Mouse (Mus musculus): ENCODE data around the gene Pigf. TPM values are rescaled to one million over a fixed set of nuclear protein-coding genes. Genes with fewer than 3 reads are reported as not detected.

Gene Pigf
- polyA plus RNA-seq, 1 experiment from 2014 or later: 31.1 TPM

GRCm38 (mm10) chr17:86963586-86963902, 61.7 kb downstream of the Pigf start:
- peak overlapping the region; percentile 76 for H3K4me3 ChIP-seq (ENCODE audit: low read depth, low read length)
- DNase-seq: peak; percentile 64
- peak overlapping the region; percentile 94 for H3K27ac ChIP-seq (ENCODE audit: low read depth)
- 1% methylated on average over 23 of the region's 26 CpGs for WGBS
- peaks cover 12% of the 10 kb centered on the region; the same call in 1 of the 2 replicates for H3K36me3 ChIP-seq (ENCODE audit: insufficient read depth)
- peak overlapping the region; percentile 87 for H3K4me2 ChIP-seq
- peak; percentile 26; the same call in 1 of the 2 replicates for ATAC-seq (ENCODE audit: insufficient read depth)
- peaks cover 25% of the 10 kb centered on the region for H3K4me1 ChIP-seq (ENCODE audit: insufficient read depth)
- H3K9ac ChIP-seq: peak overlapping the region; percentile 88
- H3K27me3 ChIP-seq (ENCODE audit: insufficient read depth, low read length): no peaks in the 10 kb centered on the region
- no peak for TF ChIP-seq CTCF (IDR thresholded peaks at IDR 0.05; ENCODE audit: low read depth)
- H3K9me3 ChIP-seq (ENCODE audit: low read depth, low read length): no peaks in the 10 kb centered on the region

GRCm38 (mm10) chr17:86962894-86963585, 62.2 kb downstream of the Pigf start, which contains the start of gene Rhoq:
Rhoq (plus strand) TSS chr17:86963082.
- under 1% methylated on average over 78 of the region's 86 CpGs for WGBS
- H3K9ac ChIP-seq: peak within 1 kb of the TSS; percentile 88
- H3K4me2 ChIP-seq: peak within 1 kb of the TSS; percentile 87
- H3K9me3 ChIP-seq (ENCODE audit: low read depth, low read length): no peaks in the 10 kb centered on the region
- peak within 1 kb of the TSS; percentile 94 for H3K27ac ChIP-seq (ENCODE audit: low read depth)
- no peaks in the 10 kb centered on the region for H3K27me3 ChIP-seq (ENCODE audit: insufficient read depth, low read length)
- H3K36me3 ChIP-seq (ENCODE audit: insufficient read depth): peaks cover 10% of the 10 kb centered on the region; the same call in 1 of the 2 replicates
- ATAC-seq (ENCODE audit: insufficient read depth) (peak; percentile 90), DNase-seq (peak; percentile 91)
- H3K4me1 ChIP-seq (ENCODE audit: insufficient read depth): peaks cover 25% of the 10 kb centered on the region
- peak within 1 kb of the TSS; percentile 76 for H3K4me3 ChIP-seq (ENCODE audit: low read depth, low read length)
- no peak for TF ChIP-seq CTCF (IDR thresholded peaks at IDR 0.05; ENCODE audit: low read depth)

- Histone ChIP-seq H3K4me3 (ENCODE audit: low read depth, low read length) (peak overlapping the region; percentile 76), H3K9ac (peak overlapping the region; percentile 88), H3K36me3 (ENCODE audit: insufficient read depth) (peaks cover 9% of the 10 kb centered on the region; the same call in 1 of the 2 replicates), H3K9me3 (ENCODE audit: low read depth, low read length) (no peaks in the 10 kb centered on the region), H3K27ac (ENCODE audit: low read depth) (peak overlapping the region; percentile 94), H3K27me3 (ENCODE audit: insufficient read depth, low read length) (no peaks in the 10 kb centered on the region), H3K4me1 (ENCODE audit: insufficient read depth) (peaks cover 25% of the 10 kb centered on the region), H3K4me2 (peak overlapping the region; percentile 87)
- peak; percentile 96 for DNase-seq
- TF ChIP-seq CTCF (IDR thresholded peaks at IDR 0.05; ENCODE audit: low read depth): peak; percentile 83
- ATAC-seq (ENCODE audit: insufficient read depth): peak; percentile 50
- WGBS: under 1% methylated on average over 24 of the region's 24 CpGs
Measured at GRCm38 (mm10) chr17:86962297-86962893, 62.8 kb downstream of the Pigf start.

- H3K4me1 ChIP-seq (ENCODE audit: insufficient read depth): peaks cover 25% of the 10 kb centered on the region
- H3K27me3 ChIP-seq (ENCODE audit: insufficient read depth, low read length): no peaks in the 10 kb centered on the region
- 0 out of 2 replicates have a peak, but pooled peaks cover 4% of the 10 kb centered on the region for H3K36me3 ChIP-seq (ENCODE audit: insufficient read depth)
- H3K9me3 ChIP-seq (ENCODE audit: low read depth, low read length): no peaks in the 10 kb centered on the region
- no peak for TF ChIP-seq CTCF (IDR thresholded peaks at IDR 0.05; ENCODE audit: low read depth)
- ATAC-seq (ENCODE audit: insufficient read depth) (no peak), DNase-seq (peak; percentile 41)
- H3K4me3 ChIP-seq (ENCODE audit: low read depth, low read length): peak overlapping the region; percentile 76; the same call in 1 of the 2 replicates
- peak overlapping the region; percentile 94; the same call in 1 of the 2 replicates for H3K27ac ChIP-seq (ENCODE audit: low read depth)
- 49% methylated on average over 8 of the region's 8 CpGs for WGBS
- H3K4me2 ChIP-seq: peak overlapping the region; percentile 87; the same call in 1 of the 2 replicates
- H3K9ac ChIP-seq: no peak overlapping the region
Measured at GRCm38 (mm10) chr17:86961301-86961841, 63.8 kb downstream of the Pigf start.

GRCm38 (mm10) chr17:86957968-86958367, 67.2 kb downstream of the Pigf start:
- DNase-seq (no peak), ATAC-seq (ENCODE audit: insufficient read depth) (no peak)
- TF ChIP-seq CTCF (IDR thresholded peaks at IDR 0.05; ENCODE audit: low read depth): no peak
- Histone ChIP-seq H3K4me1 (ENCODE audit: insufficient read depth) (peaks cover 12% of the 10 kb centered on the region), H3K4me3 (ENCODE audit: low read depth, low read length) (no peak overlapping the region), H3K9me3 (ENCODE audit: low read depth, low read length) (no peaks in the 10 kb centered on the region), H3K4me2 (no peak overlapping the region), H3K27me3 (ENCODE audit: insufficient read depth, low read length) (no peaks in the 10 kb centered on the region), H3K27ac (ENCODE audit: low read depth) (no peak overlapping the region), H3K36me3 (ENCODE audit: insufficient read depth) (no peaks in the 10 kb centered on the region), H3K9ac (no peak overlapping the region)
- WGBS: 74% methylated on average over 14 of the region's 14 CpGs

- DNase-seq (no peak), ATAC-seq (ENCODE audit: insufficient read depth) (no peak)
- TF ChIP-seq CTCF (IDR thresholded peaks at IDR 0.05; ENCODE audit: low read depth): no peak
- H3K9me3 ChIP-seq (ENCODE audit: low read depth, low read length): no peaks in the 10 kb centered on the region
- H3K4me1 ChIP-seq (ENCODE audit: insufficient read depth): peaks cover 12% of the 10 kb centered on the region
- no peak overlapping the region for H3K9ac ChIP-seq
- H3K27ac ChIP-seq (ENCODE audit: low read depth): no peak overlapping the region
- WGBS: 84% methylated on average over 5 of the region's 5 CpGs
- H3K4me3 ChIP-seq (ENCODE audit: low read depth, low read length): no peak overlapping the region
- H3K4me2 ChIP-seq: no peak overlapping the region
- H3K27me3 ChIP-seq (ENCODE audit: insufficient read depth, low read length): no peaks in the 10 kb centered on the region
- no peaks in the 10 kb centered on the region for H3K36me3 ChIP-seq (ENCODE audit: insufficient read depth)
Measured at GRCm38 (mm10) chr17:86957239-86957638, 68.0 kb downstream of the Pigf start.

- no peak for ATAC-seq (ENCODE audit: insufficient read depth)
- H3K9ac ChIP-seq: no peak overlapping the region
- 56% methylated on average over 6 of the region's 6 CpGs for WGBS
- H3K4me3 ChIP-seq (ENCODE audit: low read depth, low read length): no peak overlapping the region
- no peaks in the 10 kb centered on the region for H3K36me3 ChIP-seq (ENCODE audit: insufficient read depth)
- no peaks in the 10 kb centered on the region for H3K4me1 ChIP-seq (ENCODE audit: insufficient read depth)
- H3K27ac ChIP-seq (ENCODE audit: low read depth): no peak overlapping the region
- no peak overlapping the region for H3K4me2 ChIP-seq
- H3K9me3 ChIP-seq (ENCODE audit: low read depth, low read length): no peaks in the 10 kb centered on the region
- no peaks in the 10 kb centered on the region for H3K27me3 ChIP-seq (ENCODE audit: insufficient read depth, low read length)
- no peak for TF ChIP-seq CTCF (IDR thresholded peaks at IDR 0.05; ENCODE audit: low read depth)
- DNase-seq: no peak
Measured at GRCm38 (mm10) chr17:86948801-86949200, 76.4 kb downstream of the Pigf start.
